Mouse (Mus musculus) intestine, embryonic 16.5 days (tissue): Measurements from ENCODE around the gene Pltp. TPM values are rescaled to one million over a fixed set of nuclear protein-coding genes. Genes with fewer than 3 reads are reported as not detected.

Experiments
- ATAC-seq: fragments of 200-750 bp; cut with Nextera tagmentation; 2 replicates; pipeline ENCODE4 v1.8.0; 2017; ENCODE audit warnings: moderate TSS enrichment, moderate library complexity
- H3K27ac ChIP-seq: fragments of 300-500 bp; sonication (generic); 2 replicates; pipeline ENCODE4 v1.5.1; 2014; ENCODE audit warnings: mild to moderate bottlenecking, low read length
- H3K27me3 ChIP-seq: fragments of 300-500 bp; sonication (generic); replicated peaks from 2 replicates; pipeline ENCODE4 v1.6.1; 2014; ENCODE audit warnings: low read length, control low read depth, mixed read lengths; ENCODE audit not compliant: control insufficient read depth, insufficient read depth
- H3K36me3 ChIP-seq: fragments of 300-500 bp; sonication (generic); 2 replicates; pipeline ENCODE4 v1.6.1; 2014; ENCODE audit warnings: low read length, control low read depth; ENCODE audit not compliant: control insufficient read depth, insufficient read depth
- H3K4me1 ChIP-seq: fragments of 300-500 bp; sonication (generic); 2 replicates; pipeline ENCODE4 v1.6.1; 2014; ENCODE audit warnings: low read length, control low read depth, mixed read lengths; ENCODE audit not compliant: control insufficient read depth, insufficient read depth
- H3K4me2 ChIP-seq: fragments of 300-500 bp; sonication (generic); 2 replicates; pipeline ENCODE4 v1.6.1; 2014; ENCODE audit warnings: low read depth, low read length, control low read depth
- H3K4me3 ChIP-seq: fragments of 300-500 bp; sonication (generic); 2 replicates; pipeline ENCODE4 v1.5.1; 2014; ENCODE audit warnings: mild to moderate bottlenecking, low read length
- H3K9ac ChIP-seq: fragments of 300-500 bp; sonication (generic); 2 replicates; pipeline ENCODE4 v1.6.1; 2014; ENCODE audit warnings: low read depth, low read length
- H3K9me3 ChIP-seq: fragments of 300-500 bp; sonication (generic); 2 replicates; pipeline ENCODE4 v1.6.1; 2016; ENCODE audit warnings: low read length, control low read depth; ENCODE audit not compliant: control insufficient read depth
- WGBS: fragments of 180-500 bp; shearing (Covaris S2); extraction: QIAGEN DNeasy Blood & Tissue Kit; methylation state at CpG from one replicate; pipeline ENCODE4 v1.1.7; 2014; 5-methylcytosine and 5-hydroxymethylcytosine counted together
- polyA plus RNA-seq: library from polyadenylated mRNA; unstranded; fragments of >200 nt; fragmentation: Nextera tagmentation; extraction: Ambion mirVana; gene quantifications from 2 replicates; pipeline ENCODE4 v1.2.1, GENCODE M21; 2015

Pltp gene
- polyA plus RNA-seq, 1 experiment from 2014 or later, result 31.5 TPM

DNA sequence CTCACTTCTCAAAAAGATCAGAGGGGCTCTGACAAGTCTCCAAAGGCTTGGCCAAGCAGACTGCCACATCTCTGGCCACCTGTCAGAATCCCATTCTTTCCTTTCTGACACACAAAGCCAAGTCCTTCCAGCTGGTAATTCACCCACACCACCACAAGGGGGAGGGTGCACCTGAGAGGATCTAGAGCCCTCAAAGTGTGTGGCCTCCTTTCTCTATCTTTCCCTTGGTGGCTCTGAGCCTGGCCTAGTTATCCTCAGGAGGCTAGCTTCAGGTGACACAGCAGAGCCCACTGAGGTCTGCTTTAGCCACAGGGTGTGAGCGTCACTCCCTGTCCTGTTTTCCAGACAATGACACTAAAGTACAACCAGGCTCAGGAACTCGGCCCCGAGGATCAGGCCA, 64.3 kb downstream of the Pltp start:
- Histone ChIP-seq H3K27ac (no peak overlapping the region), H3K27me3 (no peaks in the 10 kb centered on the region), H3K9ac (no peak overlapping the region), H3K36me3 (peaks cover 26% of the 10 kb centered on the region; the same call in 1 of the 2 replicates), H3K4me2 (no peak overlapping the region), H3K4me3 (no peak overlapping the region), H3K4me1 (peaks cover 11% of the 10 kb centered on the region), H3K9me3 (no peaks in the 10 kb centered on the region)
- ATAC-seq, result 0 out of 2 replicates have a peak, but pooled peaks have one; percentile 16
- WGBS, result 69% methylated on average over 3 of the region's 3 CpGs

DNA sequence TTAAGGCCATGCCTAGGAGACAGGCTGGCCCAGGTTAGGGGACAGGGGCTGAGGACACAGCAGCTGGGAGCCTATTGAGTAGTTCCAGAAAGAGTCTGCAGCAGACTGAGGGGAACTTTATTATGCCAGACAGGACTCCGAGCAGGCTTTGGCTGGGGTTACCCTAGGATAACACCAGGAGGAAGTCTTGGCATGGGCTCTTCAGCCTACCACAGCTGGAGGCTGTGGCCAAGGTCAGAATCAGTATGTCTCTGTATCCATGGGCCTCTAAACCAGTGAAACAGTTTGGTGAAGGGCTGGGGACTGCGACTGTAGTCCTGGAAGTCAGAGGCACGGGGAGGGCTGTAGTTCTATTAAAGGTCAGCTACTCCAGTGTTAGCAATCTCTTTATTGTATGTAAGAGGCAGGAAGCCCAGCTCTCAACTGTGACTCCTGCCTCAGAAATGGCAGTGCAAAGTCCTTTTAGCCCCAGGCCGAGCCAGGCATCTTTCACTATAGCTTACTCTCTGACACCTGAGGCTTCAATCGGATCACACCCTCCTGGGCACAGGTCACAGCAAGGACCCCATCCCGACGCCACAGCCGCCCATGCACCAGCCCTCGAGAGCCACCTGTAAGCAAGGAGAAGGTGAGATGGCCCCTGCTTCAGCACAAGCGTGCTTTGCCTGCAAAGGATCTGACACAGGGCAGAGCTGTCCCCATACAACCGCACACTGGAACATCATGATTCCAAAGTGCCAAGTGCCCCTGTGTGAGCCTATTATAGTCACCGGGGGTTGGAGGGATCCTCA, 64.9 kb downstream of the Pltp start:
- Histone ChIP-seq H3K27me3 (no peaks in the 10 kb centered on the region), H3K27ac (peak overlapping the region; percentile 28), H3K9ac (no peak overlapping the region; the same call in 1 of the 2 replicates), H3K4me2 (no peak overlapping the region), H3K9me3 (no peaks in the 10 kb centered on the region), H3K4me1 (peaks cover 12% of the 10 kb centered on the region), H3K36me3 (peaks cover 26% of the 10 kb centered on the region; the same call in 1 of the 2 replicates), H3K4me3 (no peak overlapping the region)
- 89% methylated on average over 12 of the region's 12 CpGs for WGBS
- ATAC-seq, result peak; percentile 6; the same call in 1 of the 2 replicates

DNA sequence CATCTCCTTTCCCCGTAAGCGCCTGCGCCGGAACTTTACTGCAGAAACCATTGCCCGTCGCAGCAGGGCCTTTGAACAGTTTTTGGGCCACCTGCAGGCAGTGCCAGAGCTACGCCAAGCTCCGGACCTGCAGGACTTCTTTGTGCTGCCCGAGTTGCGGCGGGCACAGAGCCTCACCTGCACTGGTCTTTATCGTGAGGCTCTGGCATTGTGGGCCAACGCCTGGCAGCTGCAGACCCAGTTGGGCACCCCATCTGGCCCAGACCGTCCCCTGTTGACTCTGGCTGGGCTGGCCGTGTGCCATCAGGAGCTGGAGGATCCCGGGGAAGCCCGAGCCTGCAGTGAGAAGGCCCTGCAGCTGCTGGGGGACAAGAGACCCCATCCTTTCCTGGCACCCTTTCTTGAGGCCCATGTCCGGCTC, 65.7 kb downstream of the Pltp start:
- peaks cover 24% of the 10 kb centered on the region; the same call in 1 of the 2 replicates for H3K36me3 ChIP-seq

GRCm38 (mm10) chr2:164790451-164790850, 67.1 kb downstream of the Pltp start:
- ATAC-seq, result no peak
- Histone ChIP-seq H3K9ac (no peak overlapping the region), H3K27ac (no peak overlapping the region), H3K4me1 (peaks cover 20% of the 10 kb centered on the region), H3K36me3 (peaks cover 22% of the 10 kb centered on the region; the same call in 1 of the 2 replicates), H3K4me2 (no peak overlapping the region), H3K27me3 (no peaks in the 10 kb centered on the region), H3K9me3 (no peaks in the 10 kb centered on the region), H3K4me3 (no peak overlapping the region)
- 64% methylated on average over 4 of the region's 4 CpGs for WGBS

More for the DNA sequence above, 65.7 kb downstream of the Pltp start:
- ATAC-seq, result no peak
- no peaks in the 10 kb centered on the region for H3K9me3 ChIP-seq
- H3K4me3 ChIP-seq, result no peak overlapping the region
- peak overlapping the region; percentile 28; the same call in 1 of the 2 replicates for H3K27ac ChIP-seq
- H3K27me3 ChIP-seq, result no peaks in the 10 kb centered on the region
- H3K4me1 ChIP-seq, result peaks cover 16% of the 10 kb centered on the region
- 87% methylated on average over 18 of the region's 18 CpGs for WGBS
- no peak overlapping the region for H3K4me2 ChIP-seq
- H3K9ac ChIP-seq, result peak overlapping the region; percentile 19; the same call in 1 of the 2 replicates

Other genes with a start within 250 kb of the Pltp start
- gene Wfdc6b, start 244.2 kb downstream of the Pltp start, polyA plus RNA-seq, result not detected in 2 replicates
- not detected in 2 replicates for gene Wfdc8, start 244.1 kb downstream of the Pltp start, polyA plus RNA-seq
- not detected in 2 replicates for gene Wfdc16, start 218.9 kb downstream of the Pltp start, polyA plus RNA-seq
- gene Wfdc10, start 201.7 kb downstream of the Pltp start, polyA plus RNA-seq, result 0.34 TPM in 1 of 2 replicates, not detected in the other
- gene Wfdc9, start 201.1 kb downstream of the Pltp start, polyA plus RNA-seq, result not detected in 2 replicates
- gene Wfdc11, start 183.6 kb downstream of the Pltp start, polyA plus RNA-seq, result not detected in 2 replicates
- gene Wfdc13, start 172.6 kb downstream of the Pltp start, polyA plus RNA-seq, result 0.17 and 0.21 TPM in 2 replicates
- gene Spint4, start 159.2 kb downstream of the Pltp start, polyA plus RNA-seq, result not detected in 2 replicates
- gene Spint5, start 142.4 kb downstream of the Pltp start, polyA plus RNA-seq, result not detected in 2 replicates
- gene Wfdc3, start 111.8 kb downstream of the Pltp start, polyA plus RNA-seq, result 1.3 and 1.8 TPM in 2 replicates
- 55.9 and 56.9 TPM in 2 replicates for gene Dnttip1, start 111.7 kb downstream of the Pltp start, polyA plus RNA-seq
- 360 and 426 TPM in 2 replicates for gene Ube2c, start 87.8 kb downstream of the Pltp start, polyA plus RNA-seq
- 3.2 and 3.9 TPM in 2 replicates for gene Tnnc2, start 77.7 kb downstream of the Pltp start, polyA plus RNA-seq
- 18.3 and 19.6 TPM in 2 replicates for gene Snx21, start 71.9 kb downstream of the Pltp start, polyA plus RNA-seq
- gene Acot8, start 52.8 kb downstream of the Pltp start, polyA plus RNA-seq, result 37.5 and 39.5 TPM in 2 replicates
- gene Zswim3, start 52.6 kb downstream of the Pltp start, polyA plus RNA-seq, result 9.3 and 10.3 TPM in 2 replicates
- gene Zswim1, start 35.0 kb downstream of the Pltp start, polyA plus RNA-seq, result 11.7 and 13.4 TPM in 2 replicates
- not detected in 2 replicates for gene Spata25, start 29.2 kb downstream of the Pltp start, polyA plus RNA-seq
- 418 and 551 TPM in 2 replicates for gene Ctsa, start 24.8 kb downstream of the Pltp start, polyA plus RNA-seq
- gene Neurl2, start 24.3 kb downstream of the Pltp start, polyA plus RNA-seq, result 6.1 and 7.5 TPM in 2 replicates
- gene Pcif1, start 21.6 kb upstream of the Pltp start, polyA plus RNA-seq, result 57.9 and 64.0 TPM in 2 replicates
- gene Zfp335, start 54.0 kb upstream of the Pltp start, polyA plus RNA-seq, result 9.6 and 10.5 TPM in 2 replicates
- 7.6 and 9.3 TPM in 2 replicates for gene Mmp9, start 83.1 kb upstream of the Pltp start, polyA plus RNA-seq
- gene Slc12a5, start 103.1 kb upstream of the Pltp start, polyA plus RNA-seq, result 0.23 and 0.32 TPM in 2 replicates
- 41.4 and 42.4 TPM in 2 replicates for gene Ncoa5, start 177.2 kb upstream of the Pltp start, polyA plus RNA-seq
- 7.6 and 9.7 TPM in 2 replicates for gene Cd40, start 197.9 kb upstream of the Pltp start, polyA plus RNA-seq
- gene 1700025C18Rik, start 233.0 kb upstream of the Pltp start, polyA plus RNA-seq, result not detected in 2 replicates